Mouse (Mus musculus): Measurements from ENCODE around the gene Zfp366.

DNA sequence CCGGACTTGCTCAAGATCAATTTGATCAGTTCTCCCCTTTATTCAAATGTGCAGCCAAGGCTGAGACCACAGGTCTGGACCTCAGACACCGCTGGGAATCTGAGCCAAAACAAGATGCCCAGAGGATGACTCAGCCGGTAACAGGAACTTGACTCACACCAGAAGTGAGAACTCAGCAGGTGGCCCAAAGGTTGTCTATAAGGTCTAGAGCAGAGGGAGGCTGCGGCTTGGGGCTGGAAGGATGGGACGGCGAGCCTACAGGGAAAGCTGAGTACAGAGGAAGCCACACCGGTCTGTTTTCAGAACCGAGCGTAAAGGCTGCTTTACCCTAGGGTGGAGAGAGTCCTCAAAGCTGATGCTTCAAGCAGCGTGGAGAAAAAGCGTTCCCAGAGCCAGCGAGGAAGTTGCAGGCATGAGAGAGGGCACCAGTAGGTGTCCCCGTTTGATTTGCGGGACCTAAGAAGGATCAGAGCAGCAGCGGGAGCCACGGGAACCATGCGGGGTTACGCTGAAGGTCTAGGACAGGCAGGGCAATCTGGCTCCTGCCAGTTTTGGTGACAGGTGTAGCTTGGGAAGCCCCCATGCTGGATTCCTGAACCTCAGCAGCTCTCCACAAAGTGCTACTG lies 32.2 kb upstream of the Zfp366 start:
- TF ChIP-seq POLR2A (IDR thresholded peaks at IDR 0.05; ENCODE audit: low read depth, low read length), result no peak
- TF ChIP-seq CTCF (conservative IDR thresholded peaks at IDR 0.05; ENCODE audit: insufficient read depth, insufficient read length, low read depth, low read length), result no peak; the same call in 1 of the 2 replicates

All from kidney, adult 2 months (tissue).